Comparison of ENCODE assay signal across 11 mouse cellular contexts in genomic region chr19:33979007-33979406, GRCm38 (mm10). TPM values are rescaled to one million over a fixed set of nuclear protein-coding genes. Genes with fewer than 3 reads are reported as not detected.
DNase-seq lines count a peak whose midpoint lies in the region; ATAC-seq and TF ChIP-seq lines count a peak whose summit lies in the region.
"Had no signal": no experiment of that assay in that cellular context is flagged by ENCODE, and none has a peak within 500 bp of the region (broad histone marks: within the 10 kb centered on the region; RNA-seq: fewer than 3 reads in every experiment).

No protein-coding gene starts in this region.

- no peak overlapping the region for H3K4me3 ChIP-seq in heart, embryonic 11.5 days (ENCODE audit: low read depth, low read length)
- no peak overlapping the region for H3K4me3 ChIP-seq in midbrain, embryonic 14.5 days (replicated peaks; ENCODE audit: low read depth, low read length)
- H3K4me3 ChIP-seq in midbrain, embryonic 10.5 days = no peak overlapping the region
- H3K4me3 ChIP-seq: limb, embryonic 13.5 days had no signal

- no peaks in the 10 kb centered on the region for H3K36me3 ChIP-seq in heart, embryonic 11.5 days (ENCODE audit: control insufficient read depth, insufficient read depth, low read length)
- no peaks in the 10 kb centered on the region for H3K36me3 ChIP-seq in midbrain, embryonic 14.5 days (ENCODE audit: control insufficient read depth, insufficient read depth, low read length)
- H3K36me3 ChIP-seq in midbrain, embryonic 10.5 days = no peaks in the 10 kb centered on the region
- H3K36me3 ChIP-seq: limb, embryonic 13.5 days had no signal

- no peak for ATAC-seq in heart, embryonic 11.5 days (replicated peaks; ENCODE audit: insufficient number of reproducible peaks, low FRiP score, low TSS enrichment)
- no peak for ATAC-seq in midbrain, embryonic 14.5 days (ENCODE audit: low FRiP score, low TSS enrichment)

- DNase-seq in heart, postnatal 10 days = peak; percentile 1 to 19
- peak; percentile 51 for DNase-seq in midbrain, embryonic 14.5 days
- DNase-seq in midbrain, embryonic 10.5 days (ENCODE audit: low spot score) = no peak
- DNase-seq in brain, embryonic 14.5 days (ENCODE audit: low read depth) = peak; percentile 19
- DNase-seq in naive thymus-derived CD4-positive, alpha-beta T cell, adult 2 months (ENCODE audit: low read depth) = peak; percentile 39
- DNase-seq in spleen, postnatal 4 days (ENCODE audit: low spot score in 2 of 2) = no peak
- no peak for DNase-seq in urinary bladder, postnatal 4 days (ENCODE audit: low spot score in 2 of 2)

- TF ChIP-seq POLR2A in brain, embryonic 14.5 days (IDR thresholded peaks at IDR 0.05; ENCODE audit: borderline replicate concordance, extremely low read depth, insufficient read depth, insufficient read length, poor library complexity, severe bottlenecking) = no peak

- H3K4me1 ChIP-seq in heart, embryonic 11.5 days (ENCODE audit: control insufficient read depth, insufficient read depth, low read length) = no peaks in the 10 kb centered on the region
- H3K4me1 ChIP-seq in midbrain, embryonic 14.5 days (ENCODE audit: control insufficient read depth, insufficient read depth, low read length) = no peaks in the 10 kb centered on the region
- no peaks in the 10 kb centered on the region for H3K4me1 ChIP-seq in midbrain, embryonic 10.5 days
- H3K4me1 ChIP-seq: limb, embryonic 13.5 days had no signal

- peak; percentile 39; the same call in 1 of the 2 replicates for TF ChIP-seq CTCF in brain, embryonic 14.5 days (IDR thresholded peaks at IDR 0.05; ENCODE audit: borderline replicate concordance, extremely low read depth, insufficient read depth, insufficient read length)

- H3K27ac ChIP-seq in heart, embryonic 11.5 days (ENCODE audit: low read depth, low read length) = no peak overlapping the region
- H3K27ac ChIP-seq in midbrain, embryonic 14.5 days (replicated peaks; ENCODE audit: low read depth, low read length) = no peak overlapping the region
- H3K27ac ChIP-seq in midbrain, embryonic 10.5 days (replicated peaks) = no peak overlapping the region
- H3K27ac ChIP-seq: limb, embryonic 13.5 days had no signal

- H3K27me3 ChIP-seq in heart, embryonic 11.5 days (ENCODE audit: control insufficient read depth, insufficient read depth, low read length) = no peaks in the 10 kb centered on the region
- H3K27me3 ChIP-seq in midbrain, embryonic 14.5 days (ENCODE audit: control insufficient read depth, insufficient read depth, low read length) = no peaks in the 10 kb centered on the region
- no peaks in the 10 kb centered on the region for H3K27me3 ChIP-seq in midbrain, embryonic 10.5 days (ENCODE audit: low read depth, poor library complexity, severe bottlenecking)
- H3K27me3 ChIP-seq: limb, embryonic 13.5 days had no signal

- H3K4me2 ChIP-seq in heart, embryonic 11.5 days = no peak overlapping the region
- no peak overlapping the region for H3K4me2 ChIP-seq in midbrain, embryonic 14.5 days (ENCODE audit: low read length)
- H3K4me2 ChIP-seq: limb, embryonic 13.5 days had no signal

- intact Hi-C loops in heart, postnatal 10 days (cut with DNase I) = no loop called here

- H3K9ac ChIP-seq in heart, embryonic 11.5 days (ENCODE audit: low read depth, low read length) = no peak overlapping the region
- H3K9ac ChIP-seq in midbrain, embryonic 14.5 days (replicated peaks; ENCODE audit: low read length) = no peak overlapping the region
- H3K9ac ChIP-seq: limb, embryonic 13.5 days had no signal

- WGBS in heart, embryonic 11.5 days (ENCODE audit: insufficient replicate concordance) = 40% methylated on average over 3 of the region's 3 CpGs
- 54% methylated on average over 3 of the region's 3 CpGs for WGBS in midbrain, embryonic 14.5 days
- 41% methylated on average over 3 of the region's 3 CpGs for WGBS in midbrain, embryonic 10.5 days

- H3K9me3 ChIP-seq in heart, embryonic 11.5 days (replicated peaks; ENCODE audit: control insufficient read depth, low read length) = no peaks in the 10 kb centered on the region
- H3K9me3 ChIP-seq in midbrain, embryonic 14.5 days (ENCODE audit: control insufficient read depth, low read length) = no peaks in the 10 kb centered on the region
- no peaks in the 10 kb centered on the region for H3K9me3 ChIP-seq in midbrain, embryonic 10.5 days (replicated peaks)
- H3K9me3 ChIP-seq: limb, embryonic 13.5 days had no signal

RNA-seq across cellular contexts. Expression of gene Lipf, which starts 18.0 kb away (rescaled TPM):
- total RNA-seq in heart, postnatal 10 days (2021) = not detected
- polyA plus RNA-seq in heart, embryonic 11.5 days (2014; fragmentation: Nextera tagmentation; extraction: Ambion mirVana) = 0.21 TPM in 2 replicates
- polyA plus RNA-seq in midbrain, embryonic 14.5 days (2014; fragmentation: Nextera tagmentation; extraction: Ambion mirVana) = not detected in 2 replicates
- polyA plus RNA-seq in midbrain, embryonic 10.5 days (2016; fragmentation: Nextera tagmentation; extraction: Ambion mirVana) = not detected in 2 replicates
- not detected in 2 replicates for polyA plus RNA-seq in brain, embryonic 14.5 days (2012; rRNA removed)
- total RNA-seq: heart, adult 18-20 months; neutrophil, adult 5-6 weeks had no signal

RNA-seq across cellular contexts. Expression of gene Lipk, which starts 29.1 kb away (rescaled TPM):
- not detected for total RNA-seq in heart, postnatal 10 days (2021)
- not detected in 2 replicates for polyA plus RNA-seq in heart, embryonic 11.5 days (2014; fragmentation: Nextera tagmentation; extraction: Ambion mirVana)
- polyA plus RNA-seq in midbrain, embryonic 14.5 days (2014; fragmentation: Nextera tagmentation; extraction: Ambion mirVana) = not detected in 2 replicates
- polyA plus RNA-seq in midbrain, embryonic 10.5 days (2016; fragmentation: Nextera tagmentation; extraction: Ambion mirVana) = not detected in 2 replicates
- 0.05 TPM in 1 of 2 replicates, not detected in the other for polyA plus RNA-seq in brain, embryonic 14.5 days (2012; rRNA removed)
- total RNA-seq: heart, adult 18-20 months; neutrophil, adult 5-6 weeks had no signal

Comparison
In these comparisons a context has a peak if more than half of its experiments do, and no peak if none do; other contexts are left out.
1. DNase-seq: peak in heart, postnatal 10 days (2 of 2), midbrain, embryonic 14.5 days (single experiment), brain, embryonic 14.5 days (single experiment) and naive thymus-derived CD4-positive, alpha-beta T cell, adult 2 months (single experiment); none in midbrain, embryonic 10.5 days (single experiment), spleen, postnatal 4 days (0 of 2) and urinary bladder, postnatal 4 days (0 of 2).